Mouse (Mus musculus) splenic B cell, adult 2 months (primary cell): Measurements from ENCODE around the gene Pagr1b.

ENCODE experiments used
- DNase-seq: peaks from one replicate; pipeline ENCODE4 v3.0.0-alpha.2; 2011; ENCODE audit warnings: low read depth, low spot score
- H3K27me3 ChIP-seq: 2 replicates; pipeline ENCODE4 v1.6.1; 2012; ENCODE audit warnings: mild to moderate bottlenecking, low read length, moderate library complexity, mixed read lengths; ENCODE audit not compliant: control insufficient read depth, poor library complexity, insufficient read depth, severe bottlenecking
- H3K36me3 ChIP-seq: 2 replicates; pipeline ENCODE4 v1.6.1; 2012; ENCODE audit warnings: mild to moderate bottlenecking, low read length, moderate library complexity, mixed read lengths; ENCODE audit not compliant: control insufficient read depth, poor library complexity, insufficient read depth, severe bottlenecking

Gene Pagr1b

GRCm38 (mm10) chr7:126961095-126961494 is 55.2 kb downstream of the Pagr1b start:
- Histone ChIP-seq H3K36me3 (no peaks in the 10 kb centered on the region), H3K27me3 (no peaks in the 10 kb centered on the region)
- DNase-seq, result no peak

DNA sequence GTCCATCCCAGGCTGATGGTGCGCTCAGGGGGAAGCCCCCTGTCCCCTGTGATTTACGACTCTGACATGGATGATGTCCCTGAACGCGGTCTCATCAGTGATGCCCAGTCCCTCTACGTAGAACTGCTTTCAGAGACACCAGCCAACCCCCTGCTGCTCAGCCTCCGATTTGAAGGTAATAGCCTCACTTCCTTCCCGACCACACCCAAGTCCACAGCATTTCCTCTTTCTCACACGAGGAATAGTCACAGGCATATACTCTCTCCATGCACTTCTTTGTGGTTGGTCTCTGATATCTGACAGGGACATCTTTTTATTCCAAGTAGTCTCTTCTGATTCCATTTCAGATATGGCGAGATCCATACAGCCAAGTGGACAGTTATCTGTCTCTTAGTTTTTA is 56.5 kb downstream of the Pagr1b start:
- H3K36me3 ChIP-seq, result no peaks in the 10 kb centered on the region
- no peaks in the 10 kb centered on the region for H3K27me3 ChIP-seq
- DNase-seq, result peak; percentile 13

DNA sequence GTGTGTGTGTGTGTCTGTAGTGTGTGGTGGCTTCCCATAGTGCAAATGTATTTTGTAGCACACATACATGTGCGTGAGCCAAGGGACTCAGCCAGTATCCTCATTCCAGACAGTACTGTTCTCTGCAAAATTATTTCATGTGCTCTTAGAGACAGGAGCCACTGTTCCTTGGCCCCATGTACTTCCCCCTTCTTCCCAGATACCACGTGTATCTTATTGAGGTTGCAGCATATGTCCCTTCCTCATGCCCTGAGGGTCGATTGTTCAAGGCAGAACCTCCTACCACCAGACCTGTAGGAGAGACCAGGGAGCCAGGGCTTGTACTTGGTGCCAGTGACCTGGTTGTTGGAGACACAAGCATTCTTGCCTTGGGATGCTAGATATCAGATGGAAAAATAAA is 61.2 kb downstream of the Pagr1b start:
- no peaks in the 10 kb centered on the region for H3K36me3 ChIP-seq
- no peak for DNase-seq
- H3K27me3 ChIP-seq, result no peaks in the 10 kb centered on the region

DNA sequence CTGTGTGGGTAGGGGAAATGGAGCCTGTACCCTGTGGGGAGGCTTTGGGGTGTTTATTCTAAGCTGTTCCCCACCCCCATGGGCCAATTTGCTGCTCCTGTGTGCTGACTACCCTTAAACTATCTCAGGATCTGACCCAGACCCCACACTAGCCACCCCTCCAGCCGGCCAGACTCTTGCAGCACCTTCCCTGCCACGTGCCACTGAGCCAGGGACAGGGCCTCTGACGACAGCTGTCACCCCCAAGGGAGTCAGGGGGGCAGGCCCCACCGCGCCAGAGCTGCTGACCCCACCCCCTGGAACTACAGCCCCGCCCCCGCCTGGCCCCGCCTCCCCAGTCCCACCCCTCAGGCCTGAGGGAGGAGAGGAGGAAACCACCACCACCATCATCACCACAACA is 63.6 kb downstream of the Pagr1b start:
- DNase-seq, result no peak
- H3K36me3 ChIP-seq, result no peaks in the 10 kb centered on the region
- no peaks in the 10 kb centered on the region; the same call in 1 of the 2 replicates for H3K27me3 ChIP-seq

GRCm38 (mm10) chr7:126951741-126952140 is 64.5 kb downstream of the Pagr1b start:
- H3K27me3 ChIP-seq, result no peaks in the 10 kb centered on the region; the same call in 1 of the 2 replicates
- no peaks in the 10 kb centered on the region for H3K36me3 ChIP-seq
- DNase-seq, result no peak
